Mouse (Mus musculus) embryonic fibroblast, embryonic 13.5 days (primary cell): ENCODE measurements at regions not wholly inside any gene's neighbourhood (a gene's known extent, or its start where the extent isn't known, plus 50 kb on each side); places are given as distances from the start of the nearest gene placed in this dataset.

ENCODE experiments used
- CTCF ChIP-seq: IDR thresholded peaks from 2 replicates; pipeline ENCODE4 v1.5.1; 2011; ENCODE audit warnings: mild to moderate bottlenecking, control low read depth, low read length, moderate library complexity, borderline replicate concordance; ENCODE audit not compliant: insufficient read depth
- POLR2A ChIP-seq: IDR thresholded peaks from 2 replicates; pipeline ENCODE4 v1.6.1; 2011; ENCODE audit warnings: low read depth, mild to moderate bottlenecking, control low read depth, low read length, moderate library complexity

GRCm38 (mm10) chr3:36387431-36387830, 88.3 kb downstream of the Anxa5 start:
- TF ChIP-seq CTCF (no peak), POLR2A (no peak)
